Mouse (Mus musculus): ENCODE data around the gene Xxylt1.

- no peak for TF ChIP-seq GATA1 (IDR thresholded peaks at IDR 0.05; ENCODE audit: borderline replicate concordance, low read length)
- TF ChIP-seq FLI1 (IDR thresholded peaks at IDR 0.05; ENCODE audit: low read length) = no peak
Measured at GRCm38 (mm10) chr16:30948636-30949035, 132.6 kb downstream of the Xxylt1 start.

All from megakaryocyte, embryonic 14.5 days (primary cell).